Mouse (Mus musculus) left cerebral cortex, postnatal 36 days (tissue): Measurements from ENCODE around the gene Relb. TPM values are rescaled to one million over a fixed set of nuclear protein-coding genes. Genes with fewer than 3 reads are reported as not detected.
"Not testable (repeated sequence)": the region's sequence is repeated elsewhere in the genome, so short reads cannot be mapped to it uniquely, and the experiment has no call there.

ENCODE experiments used
- DNase-seq, 2 experiments: peaks; one replicate each; pipeline ENCODE4 v3.0.0; 2021 to 2022; ENCODE audit warnings: low spot score in 2 of 2, mixed read lengths in 1 of 2
- intact Hi-C: fragments of 180-260 bp; cut with DNase I; formaldehyde crosslinking; loops from one replicate; pipeline ENCODE4 v1.15.1; 2025
- total RNA-seq, 2 experiments: library from RNA; stranded (reverse); gene quantifications; 2 replicates each; pipeline ENCODE4 v1.2.3; 2021

Relb gene
- total RNA-seq, 2 experiments from 2014 or later = 4.6 to 6.7 TPM

GRCm38 (mm10) chr7:19633855-19634254, 4.6 kb upstream of the Relb start:
- no peak for DNase-seq
- intact Hi-C loops = no loop called here

DNA sequence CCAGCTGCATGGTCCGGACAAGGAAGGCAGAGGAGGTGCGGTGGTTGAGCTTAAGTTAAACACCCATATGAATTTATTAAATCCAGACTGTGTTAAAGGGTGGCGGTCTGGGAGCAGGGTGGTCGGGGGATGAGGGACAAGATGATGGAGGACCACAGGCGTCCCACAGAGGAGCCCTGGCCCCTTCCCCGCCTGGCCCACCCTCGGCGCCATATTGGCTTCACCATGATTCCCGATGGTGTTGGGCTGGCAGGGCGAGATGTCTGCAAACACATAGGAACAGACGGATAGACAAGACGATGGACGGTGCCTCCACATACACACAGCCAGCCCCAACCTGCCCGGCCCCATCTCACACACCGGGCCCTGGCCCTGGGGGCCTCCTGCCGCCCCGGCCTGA, 4.0 kb upstream of the Relb start:
- no peak for DNase-seq
- intact Hi-C loops = no loop called here

DNA sequence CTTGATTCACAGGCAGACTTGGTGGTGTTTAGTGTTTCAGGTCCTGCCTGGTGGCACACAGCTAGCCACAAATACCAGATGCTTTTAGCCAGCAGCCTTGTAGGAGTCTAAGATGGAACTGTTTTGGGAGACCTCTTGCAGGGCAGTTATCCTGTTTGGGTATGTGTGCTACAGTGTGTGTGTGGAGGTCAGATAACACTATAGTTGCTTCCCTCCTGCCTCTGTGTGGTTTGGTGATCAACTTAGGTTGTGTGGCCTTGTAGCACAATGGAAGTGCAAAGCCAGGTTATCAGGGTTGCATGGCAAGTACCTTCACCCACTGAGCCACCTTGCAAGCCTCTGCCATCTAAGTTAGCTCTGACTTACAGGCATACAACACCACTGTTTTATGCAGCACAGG, 3.5 kb upstream of the Relb start:
- no peak for DNase-seq
- intact Hi-C loops = no loop called here

GRCm38 (mm10) chr7:19632275-19632674, 3.0 kb upstream of the Relb start:
- no peak for DNase-seq
- intact Hi-C loops = no loop called here

GRCm38 (mm10) chr7:19628536-19629360, 490 bp downstream of the Relb start:
- peak; percentile 78 to 86 for DNase-seq
- intact Hi-C loops = no loop called here

DNA sequence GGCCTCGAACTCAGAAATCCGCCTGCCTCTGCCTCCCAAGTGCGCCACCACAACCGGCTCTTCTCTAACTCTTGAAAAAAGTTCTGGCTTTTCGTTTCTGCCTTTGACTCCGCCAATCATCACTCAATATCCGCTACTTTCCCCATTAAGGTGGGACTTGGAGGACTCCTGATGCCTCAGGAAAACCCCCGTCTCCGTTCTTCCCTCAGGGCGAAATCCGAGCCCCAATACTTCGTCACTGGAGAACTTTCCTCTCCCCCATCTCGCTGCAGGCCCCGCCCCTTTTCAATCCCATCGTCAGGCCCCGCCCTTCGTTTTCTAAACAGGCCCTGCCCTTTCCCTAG, 1.1 kb downstream of the Relb start:
- intact Hi-C loops = no loop called here
- DNase-seq = no peak

GRCm38 (mm10) chr7:19627721-19628120, 1.5 kb downstream of the Relb start:
- intact Hi-C loops = no loop called here
- DNase-seq = no peak

GRCm38 (mm10) chr7:19623433-19623832, 5.8 kb downstream of the Relb start:
- intact Hi-C loops = no loop called here
- DNase-seq = no peak

- DNase-seq = no peak
- intact Hi-C loops = no loop called here
These were observed 7.0 kb downstream of the Relb start for GRCm38 (mm10) chr7:19622241-19622640.

DNA sequence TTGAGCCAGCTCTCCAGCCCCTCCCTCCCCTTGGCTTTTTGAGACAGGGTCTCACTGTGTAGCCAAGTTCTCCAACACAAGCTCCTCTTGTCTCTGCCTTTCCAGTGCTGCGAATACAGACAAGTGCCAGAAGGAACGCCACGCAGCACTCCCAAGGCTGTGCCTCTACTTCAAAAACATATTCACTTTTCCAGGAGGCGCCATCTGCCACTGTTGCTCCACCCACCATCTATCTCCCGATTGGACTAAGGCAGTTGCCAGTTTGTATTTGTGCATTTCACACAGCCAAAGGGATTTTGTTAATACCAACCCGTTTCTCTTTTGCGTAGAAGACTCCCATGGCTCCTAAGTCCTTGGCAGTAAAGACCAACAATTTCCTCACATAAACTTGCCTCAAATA, 8.4 kb downstream of the Relb start:
- DNase-seq = peak; percentile 52 to 58
- intact Hi-C loops = no loop called here

- peak; percentile 67 to 73 for DNase-seq
These were observed 10.0 kb downstream of the Relb start for GRCm38 (mm10) chr7:19619004-19619801.

DNA sequence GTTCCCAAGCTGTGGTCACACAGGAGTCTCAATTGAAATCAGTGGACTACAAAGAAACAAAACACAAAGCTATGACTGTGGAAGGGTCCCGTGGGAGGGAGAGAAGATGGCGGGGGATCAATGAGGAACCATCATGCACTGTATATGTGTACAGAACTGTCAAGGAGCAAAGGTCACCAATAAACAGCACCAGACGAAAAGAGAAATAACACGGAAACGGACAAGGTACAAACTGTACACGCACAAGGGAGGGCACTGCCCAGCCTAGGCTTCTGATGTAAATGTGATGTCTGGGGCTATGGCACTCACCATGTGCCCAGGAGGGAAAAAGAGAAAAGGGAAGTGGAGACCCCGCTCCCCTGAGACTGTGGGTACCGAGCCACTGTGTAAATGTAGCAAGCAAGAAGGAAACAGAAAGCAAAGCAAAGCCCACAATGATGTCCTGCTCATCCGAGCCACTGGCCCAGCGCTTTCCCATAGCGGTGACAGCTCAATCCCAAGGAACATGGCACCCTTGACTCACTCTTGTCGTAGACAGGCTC, 14.1 kb downstream of the Relb start:
- intact Hi-C loops = no loop called here
- DNase-seq = no peak

More at GRCm38 (mm10) chr7:19619004-19619801, 10.0 kb downstream of the Relb start:
- intact Hi-C loops = loop anchor here (2.0 kb wide), 1 partner anchor 28 kb away; no protein-coding TSS in a partner anchor

DNA sequence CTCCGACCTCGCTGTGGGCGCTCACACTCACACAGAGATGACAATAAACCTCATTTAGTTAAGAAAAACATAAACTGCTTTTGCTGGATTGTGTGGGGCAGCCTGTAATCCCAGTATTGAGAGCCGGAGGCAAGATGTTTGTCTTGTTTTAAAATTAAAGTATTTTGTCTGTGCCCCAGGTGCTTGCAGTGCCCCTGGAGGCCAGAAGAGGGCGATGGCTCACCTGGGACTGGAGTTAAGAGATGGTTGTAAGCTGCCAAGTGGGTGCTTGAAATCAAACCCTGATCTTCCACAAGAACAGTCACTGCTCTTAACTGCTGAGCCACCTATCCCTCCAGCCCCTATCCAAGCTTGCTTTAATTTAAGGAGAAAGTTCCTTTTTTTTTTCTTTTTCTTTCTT, 18.3 kb downstream of the Relb start:
- DNase-seq = no peak
- intact Hi-C loops = no loop called here

- no peak for DNase-seq
- intact Hi-C loops = no loop called here
These were observed 19.5 kb downstream of the Relb start for GRCm38 (mm10) chr7:19609641-19610332.

GRCm38 (mm10) chr7:19607291-19607690, 21.9 kb downstream of the Relb start:
- intact Hi-C loops = no loop called here
- no peak for DNase-seq

- DNase-seq, intact Hi-C loops: not testable (repeated sequence)
These were observed 24.5 kb downstream of the Relb start for GRCm38 (mm10) chr7:19604606-19605214.

GRCm38 (mm10) chr7:19603849-19604605, 25.2 kb downstream of the Relb start, which contains the start of gene Clasrp:
Gene Clasrp (minus strand): TSS chr7:19604486.
- intact Hi-C loops = no loop called here
- DNase-seq = peak; percentile 92

DNA sequence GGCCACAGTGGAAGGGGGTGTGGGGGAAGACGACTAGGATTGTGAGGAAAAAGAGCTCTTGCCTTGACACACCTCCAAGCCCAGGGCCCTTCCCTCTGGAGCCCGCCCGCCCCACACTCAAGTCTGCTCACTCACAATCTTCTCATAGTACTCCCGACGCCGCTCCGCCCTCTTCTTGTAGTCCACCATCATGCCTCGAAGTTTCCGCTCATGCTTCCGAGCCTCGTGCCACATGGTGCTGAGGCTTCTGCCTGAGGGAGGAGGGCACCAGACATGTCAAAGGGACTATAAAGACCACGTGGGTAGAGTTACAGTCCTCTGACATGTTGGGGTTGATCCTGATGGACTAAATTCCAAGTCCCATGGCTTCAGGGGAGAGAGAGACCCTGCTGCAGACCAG, 26.2 kb downstream of the Relb start:
- DNase-seq = no peak
- intact Hi-C loops = no loop called here

DNA sequence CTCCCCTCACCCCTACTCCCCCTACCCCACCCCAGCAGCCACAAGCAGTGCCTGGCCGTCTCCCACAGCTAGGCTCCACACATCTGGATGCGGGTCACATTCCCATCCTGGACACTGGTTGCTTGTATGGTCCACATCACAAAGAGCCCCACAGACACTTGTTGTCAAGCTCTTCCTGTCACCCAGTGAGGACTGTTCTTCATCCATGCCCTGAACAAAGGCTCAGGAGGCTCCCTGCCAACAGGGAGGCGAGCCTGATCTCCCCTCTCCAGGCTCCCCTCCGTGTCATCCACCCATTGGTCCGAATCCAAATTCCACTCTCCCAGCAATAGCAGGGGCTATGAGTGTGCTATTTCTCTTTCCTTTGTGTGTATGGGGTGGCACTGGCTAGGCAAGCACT, 28.7 kb downstream of the Relb start:
- intact Hi-C loops = no loop called here
- no peak for DNase-seq
